Mouse (Mus musculus) forebrain, embryonic 11.5 days (tissue): Measurements from ENCODE around the gene Cdh12. TPM values are rescaled to one million over a fixed set of nuclear protein-coding genes. Genes with fewer than 3 reads are reported as not detected.
"Not testable (repeated sequence)": the region's sequence is repeated elsewhere in the genome, so short reads cannot be mapped to it uniquely, and the experiment has no call there.

Experiments
- ATAC-seq: fragments of 200-750 bp; cut with Nextera tagmentation; replicated peaks from 2 replicates; pipeline ENCODE4 v1.8.0; 2017; ENCODE audit warnings: moderate TSS enrichment; ENCODE audit not compliant: low FRiP score
- DNase-seq: peaks from one replicate; pipeline ENCODE4 v3.0.0-alpha.2; 2017; ENCODE audit warnings: low spot score
- H3K27ac ChIP-seq: fragments of 300-500 bp; sonication (generic); 2 replicates; pipeline ENCODE4 v1.5.1; 2014; ENCODE audit warnings: low read depth, low read length
- H3K27me3 ChIP-seq: fragments of 300-500 bp; sonication (generic); 2 replicates; pipeline ENCODE4 v1.6.1; 2014; ENCODE audit warnings: mild to moderate bottlenecking, low read length, mixed read lengths; ENCODE audit not compliant: control insufficient read depth, insufficient read depth
- H3K36me3 ChIP-seq: fragments of 300-500 bp; sonication (generic); 2 replicates; pipeline ENCODE4 v1.6.1; 2014; ENCODE audit warnings: mild to moderate bottlenecking, low read length, moderate library complexity, mixed read lengths; ENCODE audit not compliant: control insufficient read depth, insufficient read depth
- H3K4me1 ChIP-seq: fragments of 300-500 bp; sonication (generic); replicated peaks from 2 replicates; pipeline ENCODE4 v1.6.1; 2014; ENCODE audit warnings: low read length, mixed read lengths; ENCODE audit not compliant: control insufficient read depth, insufficient read depth
- H3K4me2 ChIP-seq: fragments of 300-500 bp; sonication (generic); 2 replicates; pipeline ENCODE4 v1.6.1; 2014; ENCODE audit warnings: low read depth, mild to moderate bottlenecking, low read length, moderate library complexity, mixed read lengths; ENCODE audit not compliant: severe bottlenecking
- H3K4me3 ChIP-seq: fragments of 300-500 bp; sonication (generic); 2 replicates; pipeline ENCODE4 v1.5.1; 2014; ENCODE audit warnings: low read depth, low read length
- H3K9ac ChIP-seq: fragments of 300-500 bp; sonication (generic); 2 replicates; pipeline ENCODE4 v1.6.1; 2014; ENCODE audit warnings: low read length
- H3K9me3 ChIP-seq: fragments of 300-500 bp; sonication (generic); 2 replicates; pipeline ENCODE4 v1.6.1; 2016; ENCODE audit warnings: low read length, mixed read lengths; ENCODE audit not compliant: control insufficient read depth
- WGBS: fragments of 180-500 bp; shearing (Covaris S2); extraction: QIAGEN DNeasy Blood & Tissue Kit; methylation state at CpG from one replicate; pipeline ENCODE4 v1.1.7; 2014; 5-methylcytosine and 5-hydroxymethylcytosine counted together
- polyA plus RNA-seq: library from polyadenylated mRNA; unstranded; fragments of >200 nt; fragmentation: Nextera tagmentation; extraction: Ambion mirVana; gene quantifications from 2 replicates; pipeline ENCODE4 v1.2.1, GENCODE M21; 2014

Gene Cdh12
- polyA plus RNA-seq, 1 experiment from 2014 or later, result 0.17 TPM

GRCm38 (mm10) chr15:20667350-20667749 is 218.3 kb downstream of the Cdh12 start:
- ATAC-seq (no peak), DNase-seq (no peak)
- Histone ChIP-seq H3K9me3 (no peaks in the 10 kb centered on the region), H3K4me3 (no peak overlapping the region), H3K4me2 (no peak overlapping the region), H3K27ac (no peak overlapping the region), H3K27me3 (no peaks in the 10 kb centered on the region), H3K4me1 (no peaks in the 10 kb centered on the region), H3K36me3 (no peaks in the 10 kb centered on the region), H3K9ac (no peak overlapping the region)

- H3K4me1 ChIP-seq, result no peaks in the 10 kb centered on the region
- no peak overlapping the region for H3K27ac ChIP-seq
- H3K4me3 ChIP-seq, result no peak overlapping the region
- 67% methylated on average over 1 of the region's 1 CpGs for WGBS
- ATAC-seq, result no peak
- no peak overlapping the region for H3K4me2 ChIP-seq
- H3K36me3 ChIP-seq, result no peaks in the 10 kb centered on the region
- no peak overlapping the region for H3K9ac ChIP-seq
- DNase-seq, result no peak
- no peaks in the 10 kb centered on the region for H3K27me3 ChIP-seq
- H3K9me3 ChIP-seq, result no peaks in the 10 kb centered on the region
Observed at GRCm38 (mm10) chr15:20667989-20668388, 218.9 kb downstream of the Cdh12 start.

- WGBS, result 60% methylated on average over 2 of the region's 2 CpGs
- not testable (repeated sequence) for H3K27me3 ChIP-seq, H3K9ac ChIP-seq, H3K36me3 ChIP-seq, H3K4me2 ChIP-seq, H3K9me3 ChIP-seq, ATAC-seq, H3K27ac ChIP-seq, H3K4me1 ChIP-seq, H3K4me3 ChIP-seq, DNase-seq
Observed at GRCm38 (mm10) chr15:20669507-20669906, 220.4 kb downstream of the Cdh12 start.

- no peaks in the 10 kb centered on the region for H3K9me3 ChIP-seq
- H3K9ac ChIP-seq, result no peak overlapping the region
- no peaks in the 10 kb centered on the region for H3K4me1 ChIP-seq
- H3K4me3 ChIP-seq, result no peak overlapping the region
- WGBS, result 77% methylated on average over 2 of the region's 2 CpGs
- ATAC-seq (no peak), DNase-seq (no peak)
- H3K36me3 ChIP-seq, result no peaks in the 10 kb centered on the region
- H3K27me3 ChIP-seq, result no peaks in the 10 kb centered on the region
- H3K27ac ChIP-seq, result no peak overlapping the region
- H3K4me2 ChIP-seq, result no peak overlapping the region
Observed at GRCm38 (mm10) chr15:20682719-20683118, 233.7 kb downstream of the Cdh12 start.

GRCm38 (mm10) chr15:20684200-20684599 is 235.1 kb downstream of the Cdh12 start:
- H3K36me3 ChIP-seq, result no peaks in the 10 kb centered on the region
- ATAC-seq, result no peak
- WGBS, result 54% methylated on average over 5 of the region's 5 CpGs
- no peaks in the 10 kb centered on the region for H3K9me3 ChIP-seq
- no peak for DNase-seq
- H3K4me3 ChIP-seq, result no peak overlapping the region
- no peak overlapping the region for H3K27ac ChIP-seq
- H3K27me3 ChIP-seq, result no peaks in the 10 kb centered on the region
- no peaks in the 10 kb centered on the region for H3K4me1 ChIP-seq
- no peak overlapping the region for H3K9ac ChIP-seq
- no peak overlapping the region for H3K4me2 ChIP-seq

GRCm38 (mm10) chr15:20696229-20696628 is 247.2 kb downstream of the Cdh12 start:
- DNase-seq, result no peak
- H3K27ac ChIP-seq, result no peak overlapping the region
- H3K4me2 ChIP-seq, result no peak overlapping the region
- WGBS, result 89% methylated on average over 5 of the region's 5 CpGs
- H3K4me3 ChIP-seq, result no peak overlapping the region
- no peaks in the 10 kb centered on the region for H3K36me3 ChIP-seq
- no peak for ATAC-seq
- H3K9me3 ChIP-seq, result no peaks in the 10 kb centered on the region
- H3K9ac ChIP-seq, result no peak overlapping the region
- no peaks in the 10 kb centered on the region for H3K27me3 ChIP-seq
- no peaks in the 10 kb centered on the region for H3K4me1 ChIP-seq

GRCm38 (mm10) chr15:20711859-20712258 is 262.8 kb downstream of the Cdh12 start:
- Histone ChIP-seq H3K27ac (no peak overlapping the region), H3K4me2 (no peak overlapping the region), H3K9me3 (no peaks in the 10 kb centered on the region), H3K27me3 (no peaks in the 10 kb centered on the region), H3K36me3 (no peaks in the 10 kb centered on the region), H3K4me1 (no peaks in the 10 kb centered on the region), H3K4me3 (no peak overlapping the region), H3K9ac (no peak overlapping the region)
- DNase-seq (no peak), ATAC-seq (no peak)
- WGBS, result 93% methylated on average over 4 of the region's 4 CpGs

- H3K4me1 ChIP-seq, result no peaks in the 10 kb centered on the region
- H3K4me2 ChIP-seq, result no peak overlapping the region
- H3K9ac ChIP-seq, result no peak overlapping the region
- no peaks in the 10 kb centered on the region for H3K9me3 ChIP-seq
- ATAC-seq (no peak), DNase-seq (no peak)
- H3K27ac ChIP-seq, result no peak overlapping the region
- H3K36me3 ChIP-seq, result no peaks in the 10 kb centered on the region
- no peak overlapping the region for H3K4me3 ChIP-seq
- H3K27me3 ChIP-seq, result no peaks in the 10 kb centered on the region
Observed at GRCm38 (mm10) chr15:20772289-20772688, 323.2 kb downstream of the Cdh12 start.

GRCm38 (mm10) chr15:20773423-20773822 is 324.4 kb downstream of the Cdh12 start:
- H3K9ac ChIP-seq, result no peak overlapping the region
- ATAC-seq, result no peak

More at GRCm38 (mm10) chr15:20773423-20773822, 324.4 kb downstream of the Cdh12 start:
- no peak overlapping the region for H3K4me3 ChIP-seq
- H3K4me1 ChIP-seq, result no peaks in the 10 kb centered on the region
- no peaks in the 10 kb centered on the region for H3K27me3 ChIP-seq
- no peak for DNase-seq
- H3K36me3 ChIP-seq, result no peaks in the 10 kb centered on the region
- no peaks in the 10 kb centered on the region for H3K9me3 ChIP-seq
- no peak overlapping the region for H3K27ac ChIP-seq
- no peak overlapping the region for H3K4me2 ChIP-seq
